Mouse (Mus musculus): ENCODE results near the gene Auh.

Auh gene

GRCm38 (mm10) chr13:52921966-52922365, 7.5 kb downstream of the Auh start:
- no peak for DNase-seq (ENCODE audit: low read depth)

DNA sequence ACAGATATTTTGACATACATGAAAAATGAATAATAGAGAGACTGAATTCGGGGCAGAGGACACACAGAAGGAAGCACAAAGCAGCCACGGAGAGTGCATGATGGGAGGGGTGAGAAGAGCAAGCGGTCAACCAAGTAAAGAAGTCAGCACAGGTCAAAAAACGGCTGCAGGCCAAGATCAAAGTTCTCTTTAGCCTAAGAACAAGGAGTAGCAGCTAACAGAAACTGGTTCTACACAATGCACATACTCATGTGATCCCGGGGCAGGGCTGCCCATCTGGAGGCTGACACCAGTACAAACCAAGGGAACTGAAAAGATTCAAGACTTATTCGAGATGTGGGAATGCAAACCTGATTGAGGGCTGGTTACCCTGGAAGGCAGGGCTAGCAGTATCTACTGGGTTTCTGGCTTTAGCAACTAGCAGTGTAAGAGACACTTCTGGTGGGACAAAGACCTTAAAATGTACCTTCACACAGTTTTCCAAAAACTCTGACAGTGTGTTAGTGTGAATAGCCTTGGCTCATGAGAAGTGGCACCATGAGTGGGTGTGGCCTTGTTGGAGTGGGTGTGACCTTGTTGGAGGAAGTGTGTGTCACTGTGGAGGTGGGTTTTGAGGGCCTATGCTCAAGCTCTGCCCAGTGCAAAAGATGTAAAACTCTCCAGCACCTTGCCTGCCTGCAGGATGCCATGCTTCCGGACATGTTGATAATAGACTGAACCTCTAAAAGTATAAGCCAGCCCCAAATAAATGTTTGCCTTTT, 8.2 kb downstream of the Auh start:
- DNase-seq (ENCODE audit: low read depth): no peak

DNA sequence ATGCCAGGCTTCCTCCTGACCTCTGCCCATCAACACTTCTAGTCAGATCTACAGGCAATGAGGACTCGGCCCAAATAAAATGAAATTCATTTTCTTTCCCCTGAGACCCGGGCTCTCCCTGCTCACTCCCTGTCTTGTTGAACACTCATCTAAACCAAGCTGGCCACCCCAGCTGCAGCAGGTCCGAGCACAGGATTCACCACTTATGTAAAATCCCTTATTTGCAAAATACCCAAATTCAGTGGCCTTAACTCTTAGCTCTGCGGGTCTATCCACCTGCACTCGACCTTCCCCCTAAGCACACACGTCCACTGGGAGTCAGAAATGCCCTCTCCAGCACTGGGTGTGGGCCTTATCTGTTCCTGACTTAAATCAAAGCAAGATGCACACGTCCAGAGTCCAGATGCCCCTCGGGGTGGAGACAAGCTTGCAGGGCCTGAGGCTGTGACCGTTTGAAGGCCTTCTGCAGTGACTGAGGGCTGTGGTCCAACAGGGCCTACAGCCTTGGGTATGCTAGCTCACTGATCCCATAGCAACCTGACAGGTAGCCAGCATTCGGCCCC, 9.6 kb downstream of the Auh start:
- DNase-seq (ENCODE audit: low read depth): no peak

- DNase-seq (ENCODE audit: low read depth): no peak
These were observed 11.1 kb downstream of the Auh start for GRCm38 (mm10) chr13:52918333-52918732.

DNA sequence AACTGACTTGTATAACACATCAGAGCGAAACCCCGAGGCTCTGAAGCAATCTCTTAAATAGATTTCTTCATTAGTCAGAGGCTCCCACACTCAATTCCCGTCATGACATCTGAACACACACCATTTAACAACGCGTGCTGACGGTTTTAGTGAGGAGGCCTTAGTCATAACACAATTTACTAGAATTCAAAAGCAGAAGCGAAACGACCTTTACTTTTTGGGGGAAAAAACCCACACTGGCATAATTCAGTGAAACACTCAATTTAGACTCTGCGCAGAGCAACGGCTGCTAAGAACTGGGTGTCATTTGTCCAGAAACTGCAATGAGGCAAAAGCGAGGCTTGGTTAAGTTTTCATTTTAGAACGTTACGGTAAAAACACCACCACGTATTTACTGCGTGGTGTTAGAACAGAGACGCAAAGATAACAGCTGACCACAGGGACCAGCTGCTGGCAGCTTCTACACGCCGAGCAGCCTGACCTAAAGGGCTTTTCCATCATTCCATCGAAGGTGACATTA, 14.8 kb downstream of the Auh start:
- DNase-seq (ENCODE audit: low read depth): no peak

DNA sequence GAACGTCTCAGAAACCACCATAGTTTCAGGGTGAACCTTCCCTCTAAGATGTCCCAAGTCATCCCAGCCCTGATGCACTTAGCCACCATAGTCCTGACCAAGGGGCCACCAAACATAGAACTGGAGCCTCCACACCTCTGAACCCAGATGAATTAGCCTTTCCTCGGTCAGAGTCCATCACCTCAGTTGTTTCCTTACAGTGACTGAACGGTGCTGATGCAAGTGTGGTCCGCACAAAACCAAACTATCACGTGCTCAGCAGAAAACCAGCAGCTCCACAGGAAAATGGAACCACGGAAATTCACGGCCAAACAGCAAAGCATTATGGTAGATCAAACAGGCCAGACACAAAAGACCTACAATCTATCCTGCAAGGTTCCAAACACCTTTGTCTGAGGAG, 15.6 kb downstream of the Auh start:
- DNase-seq (ENCODE audit: low read depth): no peak

DNA sequence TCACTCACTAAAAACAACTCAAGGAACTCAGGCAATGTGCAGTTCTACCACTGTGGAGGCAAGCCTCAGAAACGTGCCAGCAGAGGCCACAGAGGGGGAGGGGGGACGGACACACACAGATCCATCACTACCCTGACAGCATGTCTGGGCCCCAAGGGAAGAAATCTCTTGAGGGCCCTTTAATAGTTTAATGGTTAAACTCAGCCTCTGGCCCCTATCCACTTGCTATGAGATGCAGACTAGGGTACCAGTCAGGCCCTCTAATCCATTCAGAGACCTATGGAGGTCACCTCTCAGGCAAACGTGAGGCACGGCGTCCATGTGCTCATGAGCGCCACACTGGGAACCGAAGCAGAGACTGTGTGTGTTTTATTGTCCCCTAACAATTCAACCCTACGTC, 17.0 kb downstream of the Auh start:
- no peak for DNase-seq (ENCODE audit: low read depth)

GRCm38 (mm10) chr13:52911259-52911658, 18.2 kb downstream of the Auh start:
- DNase-seq (ENCODE audit: low read depth): no peak

DNA sequence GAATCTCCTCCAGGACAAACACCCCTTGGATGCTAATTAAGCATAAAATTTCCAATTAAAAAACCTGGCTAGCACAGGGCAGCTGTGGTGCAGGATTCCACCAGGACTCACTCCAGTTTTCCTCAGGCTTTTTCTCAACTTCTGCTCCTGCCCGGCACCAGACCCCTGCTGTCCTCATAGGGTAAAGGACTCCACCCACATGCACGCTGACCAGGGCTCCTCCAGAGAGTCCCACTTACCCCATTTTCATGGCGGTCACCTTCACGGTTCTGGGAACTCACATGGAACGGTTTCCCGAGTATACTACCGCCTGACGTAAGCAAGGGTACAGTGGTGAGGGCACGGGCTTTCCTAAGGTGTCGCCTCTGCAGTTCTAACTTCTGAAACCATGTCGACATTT, 23.2 kb downstream of the Auh start:
- DNase-seq (ENCODE audit: low read depth): no peak

DNA sequence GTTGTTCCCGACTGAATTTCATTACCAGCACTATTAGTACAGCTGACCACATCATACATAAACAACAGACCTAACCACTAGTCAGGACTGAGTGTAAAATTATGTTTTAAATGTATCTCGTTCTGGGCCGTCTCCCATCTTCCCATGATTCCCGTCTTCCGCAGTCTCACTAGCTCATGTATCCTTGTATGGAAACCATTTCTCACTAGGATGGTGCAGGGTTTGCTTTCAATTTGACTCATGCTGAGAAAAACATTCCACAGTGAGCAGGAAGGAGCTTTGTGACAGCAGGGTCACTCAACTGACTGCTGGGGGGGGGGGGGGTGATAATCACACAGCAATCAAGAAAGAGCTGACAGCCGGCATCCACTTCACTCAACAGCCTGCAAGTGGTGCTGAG, 25.3 kb downstream of the Auh start:
- DNase-seq (ENCODE audit: low read depth): no peak

GRCm38 (mm10) chr13:52903767-52904166, 25.7 kb downstream of the Auh start:
- no peak for DNase-seq (ENCODE audit: low read depth)

GRCm38 (mm10) chr13:52902517-52902916, 27.0 kb downstream of the Auh start:
- no peak for DNase-seq (ENCODE audit: low read depth)

GRCm38 (mm10) chr13:52899664-52900063, 29.8 kb downstream of the Auh start:
- DNase-seq (ENCODE audit: low read depth): no peak

DNA sequence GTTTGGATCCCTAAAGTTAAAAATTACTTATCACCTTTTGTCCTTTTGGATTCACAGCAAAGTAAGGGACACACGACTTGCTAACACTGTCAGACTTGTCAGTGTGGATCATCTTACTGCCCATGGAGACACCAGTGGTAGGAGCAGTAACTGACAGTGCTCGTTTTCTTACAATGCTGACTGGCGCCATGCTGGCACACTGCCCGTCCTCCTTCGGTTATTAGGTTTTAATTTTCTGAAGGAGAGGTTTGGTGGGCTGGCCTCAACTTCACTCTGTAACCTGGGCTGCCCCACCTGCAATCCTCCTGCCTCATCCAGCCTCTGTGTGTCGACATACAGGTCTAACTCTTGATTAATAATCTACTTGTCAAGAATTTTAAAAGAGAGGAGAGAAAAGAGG, 31.7 kb downstream of the Auh start:
- DNase-seq (ENCODE audit: low read depth): no peak

GRCm38 (mm10) chr13:52892791-52893190, 36.7 kb downstream of the Auh start:
- DNase-seq (ENCODE audit: low read depth): no peak

DNA sequence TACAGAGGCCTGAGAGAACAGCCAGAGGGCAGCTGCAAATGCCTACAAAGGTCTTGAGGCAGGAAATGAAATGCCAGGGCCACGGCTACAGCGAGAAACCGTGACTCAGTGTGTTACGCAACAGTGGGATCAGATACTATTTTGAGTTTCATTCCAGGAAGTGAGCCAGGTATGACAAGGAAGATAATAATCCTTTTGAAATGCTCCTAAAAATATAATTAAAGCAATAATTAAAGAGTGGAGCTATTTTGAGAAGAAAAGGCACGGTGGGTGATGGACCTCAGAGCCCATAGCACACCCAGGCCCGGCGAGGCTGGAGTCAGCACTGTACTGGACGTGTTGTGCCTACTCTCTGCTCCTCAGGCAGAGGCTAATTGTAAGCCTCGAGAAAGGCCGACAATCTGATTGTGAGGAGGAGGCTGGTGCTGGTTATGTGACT, 37.4 kb downstream of the Auh start:
- no peak for DNase-seq (ENCODE audit: low read depth)

- DNase-seq (ENCODE audit: low read depth): no peak
These were observed 39.2 kb downstream of the Auh start for GRCm38 (mm10) chr13:52890313-52890712.

- no peak for DNase-seq (ENCODE audit: low read depth)
These were observed 42.7 kb downstream of the Auh start for GRCm38 (mm10) chr13:52886779-52887178.

DNA sequence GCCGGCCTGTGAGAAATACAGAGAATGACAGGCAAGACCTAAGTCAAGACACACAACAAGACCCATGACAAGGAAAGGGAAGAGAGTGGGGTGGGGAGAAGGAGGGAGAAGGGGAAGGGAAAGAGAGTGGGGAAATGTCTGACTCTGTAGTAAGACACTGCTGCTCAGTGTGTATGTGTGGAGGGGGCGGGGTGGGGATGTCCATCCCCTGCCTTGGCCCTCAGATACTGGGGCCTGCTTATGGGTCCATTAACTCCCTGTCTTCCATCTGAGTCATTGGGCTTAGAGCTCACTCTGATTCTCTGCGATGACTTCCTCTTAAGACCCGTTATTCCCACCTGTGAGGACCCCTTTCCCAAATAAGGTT, 45.5 kb downstream of the Auh start:
- no peak for DNase-seq (ENCODE audit: low read depth)

GRCm38 (mm10) chr13:52883084-52883959, 46.2 kb downstream of the Auh start:
- no peak for DNase-seq (ENCODE audit: low read depth)

DNA sequence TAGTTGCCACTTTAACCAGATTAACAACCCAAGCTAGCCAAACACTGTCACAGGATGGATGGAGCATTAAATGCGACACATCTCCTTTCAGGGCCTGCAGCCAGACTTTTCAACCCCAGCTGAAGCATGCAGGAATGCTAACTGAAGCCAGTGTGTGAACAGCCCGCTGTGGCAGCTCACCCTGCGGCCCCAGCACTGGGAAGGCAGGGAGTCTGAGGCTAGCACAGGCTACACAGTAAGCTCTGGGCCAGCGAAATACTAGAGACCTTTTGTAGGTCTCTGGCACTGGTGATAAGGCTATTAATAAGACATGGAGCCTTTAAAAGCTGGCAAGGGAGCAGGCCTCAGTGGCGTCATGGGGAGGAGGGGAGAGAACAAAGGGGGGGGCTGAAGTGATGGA, 49.1 kb downstream of the Auh start:
- DNase-seq (ENCODE audit: low read depth): no peak

DNA sequence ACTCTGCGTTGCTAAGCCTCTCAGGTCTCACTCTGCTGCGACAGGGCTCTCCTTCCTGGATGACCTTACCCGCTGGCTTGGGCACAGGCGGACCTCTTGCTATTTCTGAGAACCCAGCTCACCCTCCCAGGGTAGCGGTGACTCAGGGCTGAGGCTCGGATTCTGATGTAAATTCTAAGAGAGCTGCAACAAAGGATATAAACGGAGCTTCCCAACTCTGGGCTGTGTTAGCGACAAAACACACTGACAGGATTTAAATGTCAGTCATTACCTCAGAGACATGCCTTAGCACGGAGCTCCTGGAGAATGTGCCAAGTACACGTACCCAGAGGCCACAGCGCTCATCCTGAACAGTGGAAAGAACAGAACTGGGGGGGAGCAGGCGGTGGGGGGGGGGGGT, 49.6 kb downstream of the Auh start:
- DNase-seq (ENCODE audit: low read depth): no peak

DNA sequence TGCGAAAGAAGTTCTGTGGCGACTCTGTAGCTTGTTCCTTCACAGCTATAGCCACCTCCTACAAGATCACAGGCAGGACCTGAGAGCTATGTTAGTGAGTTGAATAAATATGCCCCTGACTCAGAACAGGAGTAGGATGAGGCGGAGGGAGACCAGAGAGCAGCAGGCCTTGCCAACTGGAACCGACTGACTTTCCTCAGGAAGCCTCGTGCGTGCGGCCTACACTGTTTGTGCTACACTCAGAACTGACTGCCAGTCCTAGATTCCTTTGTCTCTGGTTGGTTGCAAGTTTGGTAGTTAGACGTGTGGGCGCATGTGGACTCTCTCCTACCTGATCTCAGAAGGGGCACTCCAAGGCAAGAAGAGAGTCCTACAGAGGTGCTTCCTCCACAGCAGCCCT, 50.2 kb downstream of the Auh start:
- no peak for DNase-seq (ENCODE audit: low read depth)

Measured in c-Kit-positive CD71-positive TER-119-negative erythroid progenitor cells, embryonic 14.5 days (primary cell).